In genomic region chr19:7340371-7340779, GRCm38 (mm10) we compare ENCODE assay signal across 8 mouse cellular contexts. TPM values are rescaled to one million over a fixed set of nuclear protein-coding genes. Genes with fewer than 3 reads are reported as not detected.
A peak's percentile ranks its signal among the peaks of the same experiment; 100 is the strongest.
DNase-seq lines count a peak whose midpoint lies in the region; ATAC-seq and TF ChIP-seq lines count a peak whose summit lies in the region.

No protein-coding gene starts in this region.

- H3K27ac ChIP-seq in testis, adult 2 months (ENCODE audit: control insufficient read depth, insufficient read depth, low read depth, low read length): peak overlapping the region; percentile 91
- H3K27ac ChIP-seq in kidney, postnatal 0 days: peak overlapping the region; percentile 88; the same call in 1 of the 2 replicates
- H3K27ac ChIP-seq in liver, embryonic 13.5 days: peak overlapping the region; percentile 93
- H3K27ac ChIP-seq in neural tube, embryonic 15.5 days (replicated peaks): peak overlapping the region; percentile 88

- H3K4me3 ChIP-seq in testis, adult 2 months (ENCODE audit: control insufficient read depth, low read depth, low read length): peak overlapping the region; percentile 84
- peak overlapping the region; percentile 75 for H3K4me3 ChIP-seq in kidney, postnatal 0 days (replicated peaks; ENCODE audit: low read depth, low read length)
- H3K4me3 ChIP-seq in liver, embryonic 13.5 days (replicated peaks): peak overlapping the region; percentile 94
- H3K4me3 ChIP-seq in neural tube, embryonic 15.5 days (replicated peaks): peak overlapping the region; percentile 89

- H3K4me2 ChIP-seq in kidney, postnatal 0 days (ENCODE audit: low read length): peak overlapping the region; percentile 87
- peak overlapping the region; percentile 95 for H3K4me2 ChIP-seq in liver, embryonic 13.5 days
- H3K4me2 ChIP-seq in neural tube, embryonic 15.5 days: peak overlapping the region; percentile 91

- no peak for DNase-seq in testis, postnatal 10 days (ENCODE audit: low spot score)
- peak; percentile 61 for DNase-seq in cerebellum, adult 9-11 months
- peak; percentile 58 to 65 for DNase-seq in frontal cortex, postnatal 36 days (ENCODE audit: low spot score in 2 of 2)
- DNase-seq in kidney, postnatal 0 days (ENCODE audit: low spot score): peak; percentile 30
- DNase-seq in liver, embryonic 13.5 days: no peak

- TF ChIP-seq CTCF in testis, adult 2 months (IDR thresholded peaks at IDR 0.05; ENCODE audit: control insufficient read depth, insufficient read depth, insufficient replicate concordance, low read depth, low read length): no peak
- no peak for TF ChIP-seq CTCF in kidney, postnatal 0 days (IDR thresholded peaks at IDR 0.05; ENCODE audit: low read depth)

- H3K27me3 ChIP-seq in testis, adult 2 months (ENCODE audit: control insufficient read depth, insufficient read depth, low read length): no peaks in the 10 kb centered on the region
- H3K27me3 ChIP-seq in kidney, postnatal 0 days (ENCODE audit: insufficient read depth, low read length): no peaks in the 10 kb centered on the region
- H3K27me3 ChIP-seq in liver, embryonic 13.5 days: no peaks in the 10 kb centered on the region
- H3K27me3 ChIP-seq in neural tube, embryonic 15.5 days (replicated peaks): no peaks in the 10 kb centered on the region

- 2% methylated on average over 15 of the region's 15 CpGs for WGBS in kidney, postnatal 0 days
- WGBS in liver, embryonic 13.5 days (ENCODE audit: insufficient replicate concordance): 3% methylated on average over 15 of the region's 15 CpGs
- WGBS in neural tube, embryonic 15.5 days: 1% methylated on average over 15 of the region's 15 CpGs

- H3K9me3 ChIP-seq in kidney, postnatal 0 days (replicated peaks; ENCODE audit: low read length): no peaks in the 10 kb centered on the region
- H3K9me3 ChIP-seq in liver, embryonic 13.5 days (replicated peaks): no peaks in the 10 kb centered on the region
- no peaks in the 10 kb centered on the region for H3K9me3 ChIP-seq in neural tube, embryonic 15.5 days (replicated peaks)

- H3K4me1 ChIP-seq in testis, adult 2 months (ENCODE audit: control insufficient read depth, insufficient read depth, low read length): peaks cover 12% of the 10 kb centered on the region
- peaks cover 26% of the 10 kb centered on the region for H3K4me1 ChIP-seq in kidney, postnatal 0 days (replicated peaks; ENCODE audit: insufficient read depth, low read length)
- peaks cover 63% of the 10 kb centered on the region for H3K4me1 ChIP-seq in liver, embryonic 13.5 days (replicated peaks)
- peaks cover 54% of the 10 kb centered on the region for H3K4me1 ChIP-seq in neural tube, embryonic 15.5 days

- no peak for ATAC-seq in kidney, postnatal 0 days (replicated peaks; ENCODE audit: low FRiP score, low read depth)
- no peak for ATAC-seq in liver, embryonic 13.5 days (ENCODE audit: low read depth)
- ATAC-seq in neural tube, embryonic 15.5 days (ENCODE audit: low FRiP score): no peak
- ATAC-seq in megakaryocyte-erythroid progenitor cell, adult 5-6 weeks (replicated peaks; ENCODE audit: low FRiP score, low TSS enrichment, poor library complexity, severe bottlenecking): no peak

- TF ChIP-seq POLR2A in testis, adult 2 months (IDR thresholded peaks at IDR 0.05; ENCODE audit: control insufficient read depth, low read depth, low read length): no peak

- H3K36me3 ChIP-seq in testis, adult 2 months (ENCODE audit: control insufficient read depth, insufficient read depth, low read length): no peaks in the 10 kb centered on the region; the same call in 1 of the 2 replicates
- H3K36me3 ChIP-seq in kidney, postnatal 0 days (ENCODE audit: insufficient read depth, low read length): no peaks in the 10 kb centered on the region
- peaks cover 4% of the 10 kb centered on the region for H3K36me3 ChIP-seq in liver, embryonic 13.5 days
- no peaks in the 10 kb centered on the region for H3K36me3 ChIP-seq in neural tube, embryonic 15.5 days

- peak overlapping the region; percentile 88 for H3K9ac ChIP-seq in kidney, postnatal 0 days (ENCODE audit: low read depth, low read length)
- H3K9ac ChIP-seq in liver, embryonic 13.5 days: peak overlapping the region; percentile 98
- H3K9ac ChIP-seq in neural tube, embryonic 15.5 days (replicated peaks): peak overlapping the region; percentile 95

RNA-seq across cellular contexts. Expression of gene Mark2, which starts 1.3 kb away (rescaled TPM):
- 108 and 117 TPM in 2 replicates for polyA plus RNA-seq in testis, adult 2 months (2012; rRNA removed)
- polyA plus RNA-seq in kidney, postnatal 0 days (2015; fragmentation: Nextera tagmentation; extraction: Ambion mirVana): 32.9 and 35.5 TPM in 2 replicates
- polyA plus RNA-seq in liver, embryonic 13.5 days (2015; fragmentation: Nextera tagmentation; extraction: Ambion mirVana): 17.7 and 21.0 TPM in 2 replicates
- 47.4 and 51.9 TPM in 2 replicates for polyA plus RNA-seq in neural tube, embryonic 15.5 days (2015; fragmentation: Nextera tagmentation; extraction: Ambion mirVana)
- total RNA-seq in megakaryocyte-erythroid progenitor cell, adult 5-6 weeks (2014; fragmentation: Nextera tagmentation): 57.1 and 106 TPM in 2 replicates
- 14.6 and 28.7 TPM in 2 replicates for total RNA-seq in megakaryocyte-erythroid progenitor cell, adult 5-6 weeks (2017)

RNA-seq across cellular contexts. Expression of gene Spindoc, which starts 42.4 kb away (rescaled TPM):
- polyA plus RNA-seq in testis, adult 2 months (2012; rRNA removed): 63.6 and 70.6 TPM in 2 replicates
- 19.2 and 21.9 TPM in 2 replicates for polyA plus RNA-seq in kidney, postnatal 0 days (2015; fragmentation: Nextera tagmentation; extraction: Ambion mirVana)
- 3.7 and 4.7 TPM in 2 replicates for polyA plus RNA-seq in liver, embryonic 13.5 days (2015; fragmentation: Nextera tagmentation; extraction: Ambion mirVana)
- 25.3 and 30.9 TPM in 2 replicates for polyA plus RNA-seq in neural tube, embryonic 15.5 days (2015; fragmentation: Nextera tagmentation; extraction: Ambion mirVana)
- total RNA-seq in megakaryocyte-erythroid progenitor cell, adult 5-6 weeks (2014; fragmentation: Nextera tagmentation): 15.7 and 23.7 TPM in 2 replicates
- 6.2 and 15.9 TPM in 2 replicates for total RNA-seq in megakaryocyte-erythroid progenitor cell, adult 5-6 weeks (2017)

Comparison
In these comparisons a context has a peak if more than half of its experiments do, and no peak if none do; other contexts are left out.
1. DNase-seq: peak in cerebellum, adult 9-11 months (single experiment), frontal cortex, postnatal 36 days (2 of 2) and kidney, postnatal 0 days (single experiment); none in testis, postnatal 10 days (single experiment) and liver, embryonic 13.5 days (single experiment).
2. Peak in every context shown above with its lines, with median percentiles within 50 percentile points of each other: H3K27ac ChIP-seq, H3K4me3 ChIP-seq, H3K4me2 ChIP-seq and H3K9ac ChIP-seq.